Mouse (Mus musculus) CD4-positive helper T cell, adult 2 months (primary cell): ENCODE data around the gene Pmf1.
"Not testable (repeated sequence)": the region's sequence is repeated elsewhere in the genome, so short reads cannot be mapped to it uniquely, and the experiment has no call there.

ENCODE experiments used
- DNase-seq: peaks from one replicate; pipeline ENCODE4 v3.0.0-alpha.2; 2012; ENCODE audit warnings: low read depth, missing footprints, low spot score

Gene Pmf1

DNA sequence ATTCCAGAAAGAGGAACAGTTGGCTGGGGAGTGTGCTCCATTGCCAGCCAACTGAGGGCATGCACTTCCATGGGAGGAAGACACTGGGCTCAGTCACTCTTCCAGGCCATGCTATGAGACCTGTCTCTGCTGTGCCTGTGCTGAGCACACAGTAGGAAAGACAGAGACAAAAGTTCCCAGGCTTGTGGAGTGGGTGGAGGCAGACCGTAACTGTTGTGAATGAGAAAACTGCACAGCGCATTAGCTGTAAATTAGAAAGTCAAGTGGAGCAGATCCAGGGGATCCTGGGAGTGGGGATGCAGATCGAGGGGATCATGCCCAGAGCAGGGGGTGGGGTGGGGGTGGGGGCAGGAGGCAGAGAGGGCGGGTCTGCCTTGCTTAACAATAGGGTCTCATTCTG is 29.5 kb upstream of the Pmf1 start:
- DNase-seq: no peak

DNA sequence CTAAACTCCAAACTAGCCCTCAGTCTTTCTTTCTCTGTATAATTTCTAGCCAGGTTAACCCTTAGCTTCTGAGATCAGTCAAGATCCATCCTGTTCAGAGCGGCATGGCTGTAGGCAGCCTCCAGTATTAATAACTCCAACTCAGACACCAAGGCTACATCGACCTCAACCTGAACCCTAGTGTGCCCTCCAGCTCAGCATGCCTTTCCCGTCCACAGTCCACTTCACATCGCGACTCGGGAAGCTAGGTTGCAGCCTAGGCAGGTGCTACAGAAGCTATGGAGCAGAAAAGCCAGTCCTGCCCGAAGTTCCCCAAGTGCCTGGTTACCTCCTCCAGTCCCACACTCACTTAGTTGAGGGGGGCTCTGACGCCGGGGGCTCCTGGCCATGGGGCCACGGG is 27.3 kb upstream of the Pmf1 start:
- no peak for DNase-seq

DNA sequence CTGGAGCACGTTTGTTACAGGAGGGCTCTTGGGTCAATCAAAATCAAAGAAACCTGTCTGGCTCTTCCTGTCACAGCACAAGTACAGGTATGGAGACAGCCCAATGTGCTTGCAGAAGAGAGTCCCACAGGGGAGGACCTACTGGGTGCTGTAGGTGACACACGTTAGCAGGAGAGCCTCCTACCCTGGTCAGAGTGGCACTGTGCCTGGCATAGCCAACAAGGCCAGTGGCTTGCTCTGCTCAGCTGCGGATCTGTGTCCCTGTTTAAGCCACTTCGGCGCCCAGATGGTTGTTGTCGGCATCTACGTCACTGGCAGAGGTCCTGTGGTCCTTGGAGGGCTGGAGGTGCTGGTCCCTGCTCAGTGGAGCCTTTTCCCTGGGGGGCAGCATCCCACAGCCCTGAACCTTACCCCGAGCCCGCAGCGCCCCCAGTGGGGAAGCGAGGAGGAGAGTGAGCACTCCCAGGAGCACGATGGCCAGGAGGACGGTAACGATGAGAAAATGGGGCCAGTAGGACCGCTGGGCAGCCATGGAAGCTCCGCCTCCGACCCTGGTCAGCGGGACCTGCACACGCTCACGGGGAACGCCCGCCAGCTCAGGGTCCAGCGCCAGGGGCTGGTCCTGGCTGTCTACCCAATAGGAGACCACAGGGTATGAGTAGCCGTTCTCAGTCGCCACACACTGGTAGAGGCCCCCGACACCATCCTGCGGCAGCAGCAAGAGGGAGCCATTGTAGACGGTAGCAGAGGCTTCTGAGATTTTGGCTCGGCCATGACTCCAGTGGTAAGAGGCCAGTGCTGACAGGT is 26.5 kb upstream of the Pmf1 start:
- no peak for DNase-seq

DNA sequence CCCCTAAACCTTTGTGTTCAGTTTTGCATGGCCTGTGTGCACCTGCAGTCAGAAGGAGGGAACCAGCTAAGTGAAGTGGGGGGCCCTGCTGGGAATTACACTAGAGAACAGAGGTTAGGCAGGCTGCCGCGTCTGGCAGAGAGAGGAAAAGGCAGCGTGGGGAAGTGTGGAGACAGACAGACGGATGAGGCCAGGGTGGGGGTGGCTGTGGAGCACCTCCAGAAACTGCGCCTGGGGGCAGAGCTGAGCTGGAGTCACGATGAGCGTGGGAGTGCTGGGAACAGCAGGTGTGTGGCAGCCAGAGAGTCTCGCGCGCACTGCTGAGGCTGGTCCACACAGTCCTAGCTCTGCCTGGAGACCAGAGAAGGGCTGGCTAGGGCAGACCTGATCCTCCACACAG is 25.4 kb upstream of the Pmf1 start:
- no peak for DNase-seq

DNA sequence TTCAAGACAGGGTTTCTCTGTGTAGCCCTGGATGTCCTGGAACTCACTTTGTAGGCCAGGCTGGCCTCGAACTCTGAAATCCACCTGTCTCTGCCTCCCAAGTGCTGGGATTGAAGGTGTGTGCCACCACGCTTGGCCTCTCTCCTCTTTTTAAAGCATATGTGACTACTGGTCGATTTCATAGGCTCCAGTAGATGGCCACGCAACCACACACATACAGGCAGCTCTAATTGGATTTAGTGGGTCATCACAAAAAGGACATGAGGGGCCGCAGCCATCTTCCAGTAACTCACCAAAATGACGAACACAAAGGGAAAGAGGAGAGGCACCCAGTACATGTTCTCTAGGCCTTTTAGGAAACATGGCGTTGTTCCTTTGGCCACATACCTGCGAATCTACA is 18.5 kb upstream of the Pmf1 start:
- not testable (repeated sequence) for DNase-seq

DNA sequence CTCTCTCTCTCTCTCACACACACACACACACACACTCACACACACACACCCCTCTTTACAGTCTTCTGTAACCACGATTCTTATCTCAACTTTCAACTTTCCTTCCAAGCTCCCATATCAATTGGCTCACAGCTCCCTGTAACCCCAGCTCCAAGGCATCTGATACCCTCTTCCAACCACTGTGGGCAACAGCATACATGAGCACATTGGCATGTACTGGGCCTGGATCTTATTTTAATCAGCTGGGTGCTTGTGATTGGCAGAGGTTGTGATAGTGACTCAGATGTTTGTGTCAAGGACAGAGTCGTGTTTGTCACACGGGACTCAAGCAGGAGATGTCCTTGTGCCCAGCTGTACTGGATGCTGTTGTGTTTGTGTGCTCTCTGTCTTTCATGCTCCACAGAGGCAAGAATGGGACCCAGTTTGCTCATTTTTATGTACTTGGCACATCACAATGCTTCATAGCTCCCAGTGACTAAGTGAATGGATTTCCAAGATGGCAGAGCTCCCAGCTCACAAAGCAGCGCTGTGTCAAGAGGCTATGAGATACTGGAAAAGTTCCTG is 17.3 kb upstream of the Pmf1 start:
- DNase-seq: no peak

DNA sequence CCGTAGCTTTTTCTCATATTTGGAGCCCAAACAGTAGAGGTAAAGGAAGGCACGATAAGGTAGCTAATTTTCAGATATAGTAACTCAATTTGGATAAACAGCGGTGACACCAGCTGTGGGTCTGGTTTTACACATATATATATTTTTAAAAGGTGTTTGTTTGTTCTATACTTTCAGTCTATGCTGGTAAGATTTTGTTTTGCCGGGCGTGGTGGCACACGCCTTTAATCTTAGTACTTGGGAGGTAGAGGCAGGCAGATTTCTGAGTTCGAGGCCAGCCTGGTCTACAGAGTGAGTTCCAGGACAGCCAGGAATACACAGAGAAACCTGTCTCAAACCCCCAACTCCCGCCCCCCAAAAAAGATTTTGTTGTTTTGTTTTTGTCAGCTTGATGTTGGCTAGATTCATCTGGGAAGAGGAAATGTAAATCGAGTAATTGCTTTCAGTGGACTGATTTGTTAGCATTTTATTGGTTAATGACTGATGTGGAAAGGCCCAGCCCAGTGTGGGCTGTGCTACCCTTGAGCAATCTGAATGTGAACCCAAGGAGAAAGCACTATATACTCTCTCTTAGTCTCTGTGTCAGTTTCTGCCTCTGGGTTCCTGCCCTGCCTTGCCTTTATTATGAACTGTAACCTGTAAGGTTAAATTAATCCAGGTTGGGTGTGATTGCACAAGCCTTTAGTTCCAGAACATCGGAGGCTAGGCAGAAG is 15.7 kb upstream of the Pmf1 start:
- DNase-seq: no peak

DNA sequence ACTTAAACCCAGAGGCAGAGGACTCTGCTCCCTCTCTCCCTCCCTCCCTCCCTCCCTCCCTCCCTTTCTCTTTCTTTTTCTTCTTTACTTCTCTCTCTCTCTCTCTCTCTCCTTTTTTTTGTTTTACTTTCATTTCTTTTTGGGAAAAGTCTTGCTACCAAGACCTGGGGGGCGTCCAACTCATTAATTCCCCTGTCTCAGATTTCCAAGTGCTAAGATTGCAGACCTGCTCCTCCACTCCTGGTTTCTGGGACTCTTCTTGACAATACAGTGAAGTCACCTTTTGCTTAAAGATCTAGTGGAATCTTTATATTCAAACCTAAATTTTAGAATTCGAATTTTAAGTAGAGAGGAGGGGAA is 15.2 kb upstream of the Pmf1 start:
- DNase-seq: no peak

DNA sequence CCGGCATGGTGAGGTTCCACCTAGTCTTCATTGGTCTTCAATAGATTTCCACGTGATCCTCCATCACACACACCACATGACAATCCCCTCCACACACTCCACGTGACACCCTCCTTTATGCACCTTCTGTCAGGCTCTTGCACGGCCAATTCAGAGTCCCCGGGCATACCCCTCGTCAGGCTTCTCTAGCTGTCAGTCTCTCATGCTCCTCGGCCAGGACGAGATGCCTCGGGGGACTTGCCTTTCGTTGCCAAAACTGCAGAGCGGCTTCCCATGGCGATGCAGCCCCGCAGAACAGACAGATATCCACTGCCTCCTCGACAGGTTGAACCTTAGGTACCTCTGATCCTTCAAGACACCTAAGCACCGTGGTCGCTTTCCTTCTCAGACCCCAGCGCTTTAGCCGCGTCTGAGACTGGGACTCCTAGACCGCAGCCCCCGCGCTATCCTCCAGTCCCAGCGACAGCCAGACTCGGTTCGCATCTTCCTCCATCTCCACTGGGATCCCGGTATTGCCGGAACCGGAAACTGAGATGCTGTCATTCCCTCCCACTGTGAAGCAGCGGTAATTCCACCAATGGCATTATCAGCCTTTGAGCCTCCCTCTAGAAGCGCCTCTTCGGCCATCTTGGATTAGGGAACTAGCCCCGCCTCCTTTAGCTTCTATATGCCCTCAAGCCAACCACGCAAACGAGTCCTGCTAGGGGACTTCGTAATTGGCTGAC is 14.6 kb upstream of the Pmf1 start, which contains the start of gene Slc25a44:
TSS of gene Slc25a44 (minus strand) at position 535 of the 725 bp plus-strand sequence.
- DNase-seq: peak; percentile 97

DNA sequence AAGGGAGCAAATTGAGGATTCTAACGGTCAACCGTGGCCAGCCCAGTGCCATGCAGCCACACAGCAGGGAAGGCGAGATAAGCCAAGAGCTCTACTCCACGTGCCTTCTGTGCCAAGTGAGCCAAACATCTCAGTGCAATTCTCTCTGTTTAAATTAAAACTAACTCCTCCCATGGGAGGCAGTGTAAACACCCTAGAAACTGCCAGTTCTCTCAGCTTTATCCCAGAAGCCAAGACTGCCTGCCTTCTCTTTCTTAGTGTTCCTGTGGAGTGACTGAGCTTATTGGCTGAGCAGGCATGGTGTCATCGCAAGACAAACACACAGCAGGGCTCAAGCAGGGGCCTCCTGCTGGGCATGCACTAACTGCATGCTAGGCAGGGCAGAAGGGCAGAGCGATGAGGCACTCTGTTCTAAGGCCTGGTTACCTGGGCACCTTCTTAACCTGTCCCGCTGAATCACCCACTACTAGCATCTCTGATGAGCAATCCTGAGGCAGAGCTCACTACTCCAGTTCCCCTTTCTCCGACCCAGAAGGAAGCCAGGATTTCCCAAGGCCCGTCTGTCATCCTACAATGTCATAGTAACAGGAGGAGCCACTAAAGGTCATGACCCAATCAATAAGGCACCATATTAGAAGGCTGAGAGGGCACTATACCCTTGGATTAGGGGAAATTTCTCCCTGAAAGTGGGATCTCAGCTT is 12.0 kb upstream of the Pmf1 start:
- no peak for DNase-seq

DNA sequence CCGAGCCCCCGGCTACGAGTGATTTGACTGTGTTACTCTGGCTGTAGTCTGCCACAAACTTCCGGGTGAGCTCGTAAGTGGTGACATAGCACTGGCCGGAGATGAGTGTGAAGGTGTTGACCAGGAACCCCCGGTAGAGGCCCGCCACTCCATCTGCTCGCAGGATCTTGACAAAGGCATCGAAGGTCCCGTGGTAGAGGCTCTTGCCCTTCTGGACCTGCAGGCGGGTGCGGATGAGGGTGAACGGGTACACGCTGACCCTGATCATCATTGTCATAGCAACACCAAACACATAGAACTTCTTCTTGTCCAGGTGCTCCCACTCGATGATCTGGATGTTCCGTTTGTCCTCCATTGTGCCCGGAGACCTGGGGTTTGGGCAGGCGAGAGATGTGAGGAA is 10.6 kb upstream of the Pmf1 start:
- DNase-seq: no peak

DNA sequence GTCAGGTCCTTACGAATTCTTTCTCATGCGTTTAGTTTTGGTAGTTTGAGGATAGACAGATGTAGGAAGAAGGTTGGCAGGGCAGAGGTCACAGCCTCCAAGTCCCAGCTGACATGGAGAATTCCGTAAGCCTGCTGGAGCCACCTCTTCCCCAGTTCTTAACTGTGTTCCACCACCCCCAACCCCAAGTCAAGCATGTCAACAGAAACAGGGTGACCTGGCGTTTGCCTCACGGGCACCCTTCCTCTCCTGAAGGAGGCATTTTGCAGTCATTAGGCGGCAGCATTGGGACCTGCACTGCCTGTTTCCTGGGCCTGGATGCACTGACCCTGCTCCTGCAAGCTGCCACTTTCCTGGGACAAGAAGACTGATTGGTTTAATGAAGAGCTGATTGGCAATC is 7.9 kb upstream of the Pmf1 start:
- DNase-seq: no peak

DNA sequence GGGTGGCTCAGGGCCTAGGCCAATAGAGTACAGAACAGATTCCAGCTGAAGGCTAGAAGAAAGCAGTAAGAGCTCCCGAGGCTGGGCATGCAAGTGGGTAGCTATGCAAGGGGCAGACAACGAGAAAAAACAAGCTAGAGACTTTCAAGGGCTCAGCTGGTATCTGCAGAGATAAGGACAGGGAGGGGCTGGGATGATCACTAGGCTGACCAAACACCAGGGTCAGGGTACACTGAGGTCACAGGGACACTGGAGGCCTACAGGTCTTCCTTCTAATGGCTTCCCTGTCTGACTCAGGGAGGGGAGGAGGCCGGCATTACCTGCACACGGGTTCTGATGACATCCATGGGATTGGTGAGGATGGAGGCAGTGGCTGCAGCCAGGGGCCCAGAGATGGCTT is 5.5 kb upstream of the Pmf1 start:
- no peak for DNase-seq

DNA sequence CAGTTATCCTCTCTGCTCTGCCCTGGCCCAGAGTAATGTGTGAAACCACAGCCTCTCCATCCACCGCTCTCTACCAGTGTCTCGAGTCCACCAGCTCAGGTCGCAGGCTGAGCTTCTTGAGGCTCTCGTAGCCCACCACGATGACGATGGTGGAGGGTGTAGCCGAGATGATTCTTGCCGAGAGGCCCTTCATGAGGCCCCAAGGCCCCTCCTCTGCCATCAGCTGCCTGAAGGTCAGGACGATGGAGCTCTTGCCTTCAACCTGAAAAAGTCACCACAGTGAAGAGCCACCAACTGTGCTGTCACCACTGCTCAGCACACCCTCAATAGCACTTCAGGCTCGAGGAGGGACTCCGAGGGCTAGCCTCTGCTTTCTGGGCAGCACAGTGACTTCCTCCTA is 2.5 kb upstream of the Pmf1 start:
- DNase-seq: no peak

DNA sequence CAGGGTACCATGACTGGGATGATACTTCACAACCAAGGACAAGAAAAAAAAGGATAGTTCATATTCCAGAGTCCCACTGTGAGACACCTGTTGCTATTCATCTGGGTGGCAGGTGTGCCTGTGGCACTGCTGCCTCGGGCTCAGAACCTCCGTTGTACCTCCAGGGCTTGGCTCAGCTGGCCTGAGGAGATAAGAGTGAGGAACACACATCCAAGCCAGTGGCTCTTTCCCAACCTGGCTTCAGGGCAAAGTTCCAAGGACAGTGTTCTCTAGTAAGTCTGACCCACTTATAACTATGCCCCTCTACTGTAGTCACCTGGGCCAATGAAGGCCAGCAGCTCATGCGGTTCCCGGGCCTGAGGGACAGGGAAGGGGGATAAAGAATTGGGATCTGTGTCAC is 1.6 kb upstream of the Pmf1 start:
- no peak for DNase-seq

DNA sequence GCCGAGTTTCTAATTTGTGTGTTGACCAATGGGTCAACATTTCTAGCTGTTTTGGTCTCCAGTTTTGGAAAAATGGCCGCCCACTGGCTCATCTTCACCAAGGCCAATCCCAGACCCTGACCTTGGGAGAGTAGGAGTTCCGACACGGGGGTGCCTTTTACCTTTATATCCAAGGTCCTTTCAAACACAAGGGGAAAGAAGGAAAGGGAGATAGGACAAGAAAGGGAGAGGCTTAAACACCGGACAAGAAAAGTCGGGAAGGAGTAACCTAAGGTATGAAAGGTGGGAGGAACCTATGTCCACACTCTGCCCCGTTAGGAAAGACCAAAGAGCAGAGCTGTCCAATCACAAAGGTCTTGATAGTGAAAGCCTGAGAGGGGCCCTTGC is 507 bp upstream of the Pmf1 start:
- no peak for DNase-seq

DNA sequence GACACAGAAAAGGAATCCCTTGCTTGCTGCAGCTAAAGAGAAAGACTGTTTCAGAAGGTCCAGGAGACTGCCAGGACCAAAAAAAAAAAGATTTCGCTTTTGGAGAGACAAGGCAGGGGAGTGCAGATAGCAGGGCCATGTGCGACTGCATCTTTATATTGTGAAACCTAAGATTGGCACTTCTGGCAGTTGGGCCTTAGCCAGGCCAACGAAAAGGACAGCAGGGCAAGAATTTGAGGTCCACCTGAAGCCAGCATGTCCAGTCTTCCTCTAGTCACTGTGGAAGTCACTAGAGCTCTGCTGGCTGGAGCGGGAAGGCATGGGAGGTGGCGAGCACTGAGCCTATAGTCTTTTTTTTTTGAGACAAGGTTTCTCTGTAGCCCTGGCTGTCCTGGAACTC is 1.2 kb downstream of the Pmf1 start:
- DNase-seq: no peak

DNA sequence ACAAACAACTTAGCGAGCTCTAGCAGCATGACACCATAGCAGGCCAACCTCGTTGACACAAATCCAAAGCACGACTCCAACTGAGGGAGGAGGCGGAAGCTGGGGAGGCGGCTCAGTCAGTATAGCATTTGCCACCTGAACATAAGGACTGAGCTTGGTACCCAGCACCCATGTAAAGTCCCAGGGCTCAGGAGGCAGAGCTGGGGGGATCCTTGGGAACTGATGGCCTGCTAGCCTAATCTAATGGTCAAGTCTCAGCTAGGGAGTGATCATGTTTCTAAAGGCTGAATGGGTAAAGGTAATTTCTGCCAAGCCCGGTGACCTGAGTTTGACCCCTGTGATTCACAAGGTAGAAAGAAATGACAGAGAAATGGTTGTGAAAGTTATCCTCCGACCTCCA is 2.6 kb downstream of the Pmf1 start:
- DNase-seq: no peak

DNA sequence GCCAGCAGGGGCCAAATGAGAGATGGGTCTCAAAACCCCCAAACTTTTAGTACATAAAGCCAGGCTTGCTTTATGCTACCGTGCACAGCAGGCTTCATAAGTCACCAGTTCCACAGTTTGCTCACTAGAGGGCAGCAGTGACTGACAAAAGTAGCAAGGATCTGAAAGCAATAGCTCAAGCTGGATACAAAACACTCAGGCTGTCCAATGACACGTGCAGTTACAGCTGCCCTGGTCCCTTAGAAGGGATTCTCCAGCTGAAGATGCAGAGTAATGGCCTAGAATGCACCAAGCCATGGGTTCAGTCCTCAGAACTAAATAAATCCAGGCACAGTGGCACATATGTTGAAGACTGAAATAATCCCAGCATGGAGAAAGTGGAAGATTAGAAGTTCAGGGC is 3.0 kb downstream of the Pmf1 start:
- peak; percentile 82 for DNase-seq

DNA sequence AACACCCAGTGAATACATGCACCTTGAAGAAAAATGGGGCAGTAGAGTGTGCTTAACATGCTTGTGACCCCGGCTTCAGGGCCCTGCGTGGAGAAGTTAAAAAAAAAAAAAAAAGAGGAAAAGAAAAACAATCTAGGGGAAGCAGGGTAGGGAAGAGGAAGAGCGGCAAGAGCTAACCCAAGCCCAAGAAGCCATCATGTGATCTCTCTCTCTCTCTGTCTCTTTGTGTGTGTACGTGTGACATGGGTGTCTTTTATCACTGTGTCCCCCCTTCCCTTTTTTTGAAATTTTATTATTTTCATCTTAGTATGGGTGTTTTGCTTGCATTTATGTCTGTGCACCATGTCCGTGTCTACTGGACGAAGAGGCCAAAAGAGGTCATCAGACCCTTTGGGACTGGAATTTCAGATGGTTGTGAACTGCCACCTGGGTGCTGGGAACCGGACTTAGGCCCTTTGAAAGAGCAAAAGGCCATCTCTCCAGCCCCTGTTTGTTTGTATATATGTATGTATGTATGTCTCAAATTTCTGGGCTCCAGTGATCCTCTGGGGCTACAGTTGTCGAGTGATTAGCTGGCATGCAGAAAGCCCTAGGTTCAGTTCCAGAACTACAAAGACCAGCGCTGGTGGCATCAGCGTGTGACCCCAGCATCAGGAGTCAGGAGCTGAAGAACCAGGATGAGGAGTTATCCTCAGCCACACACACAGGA is 6.5 kb downstream of the Pmf1 start:
- no peak for DNase-seq

DNA sequence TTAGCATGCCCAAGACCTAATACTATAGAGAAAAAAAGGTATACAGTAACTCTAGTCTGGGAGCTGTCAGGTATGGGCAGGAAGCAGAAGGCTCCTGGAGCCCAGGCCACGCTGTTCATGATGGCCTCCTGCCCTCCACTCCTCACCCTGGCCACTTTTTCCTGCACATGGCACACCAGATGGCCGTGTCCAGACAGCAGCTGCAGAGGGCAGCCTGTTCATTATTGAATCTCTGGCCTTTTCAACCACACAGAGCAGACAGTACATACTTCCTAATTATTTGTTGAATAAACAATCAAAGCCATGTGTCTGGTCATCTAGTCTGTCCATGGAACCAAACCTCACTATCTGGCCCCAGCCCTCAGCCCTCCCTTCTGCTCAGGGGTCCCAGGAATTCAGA is 11.5 kb downstream of the Pmf1 start:
- DNase-seq: no peak
